Mouse (Mus musculus): ENCODE data around the gene Vmn1r63. TPM values are rescaled to one million over a fixed set of nuclear protein-coding genes. Genes with fewer than 3 reads are reported as not detected.
"Not testable (repeated sequence)": the region's sequence is repeated elsewhere in the genome, so short reads cannot be mapped to it uniquely, and the experiment has no call there.

The Vmn1r63 gene
- not detected in 2 replicates for polyA plus RNA-seq (2012; ENCODE audit: insufficient read depth, insufficient read length, low replicate concordance, missing spikeins)

DNA sequence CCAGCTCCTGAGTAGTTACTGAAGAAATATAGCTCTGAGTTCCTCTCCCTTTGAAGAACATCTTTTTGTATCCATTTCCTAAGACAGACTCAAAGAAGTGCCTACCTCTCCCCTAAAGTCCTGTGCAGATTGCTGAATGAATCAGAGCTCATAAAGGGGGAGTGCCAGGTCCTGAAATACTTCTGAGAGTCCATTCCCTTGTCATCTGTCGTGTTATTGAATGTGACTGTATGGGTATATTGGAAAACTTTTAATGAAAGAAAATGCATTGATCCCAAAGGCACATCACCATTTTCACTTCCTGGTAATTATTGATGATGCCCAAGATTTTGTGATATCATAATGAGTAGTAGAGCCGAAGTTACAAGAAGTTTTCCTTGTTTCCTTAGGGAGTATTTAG is at the start of gene Vmn1r63:
Vmn1r63 (minus strand) TSS at position 101 of the 400 bp plus-strand sequence.
- H3K4me1 ChIP-seq (ENCODE audit: control insufficient read depth, insufficient read depth, low read length); H3K27ac ChIP-seq (ENCODE audit: insufficient read depth, low read depth, low read length); H3K4me3 ChIP-seq (ENCODE audit: insufficient read depth, low read depth, low read length): not testable (repeated sequence)
- no CpG with 5 or more reads among the region's 2 CpGs for WGBS

Other genes starting within 250 kb of the Vmn1r63 start
- not detected in 2 replicates for gene Vmn1r61, start 192.2 kb downstream of the Vmn1r63 start, polyA plus RNA-seq (2012; ENCODE audit: insufficient read depth, insufficient read length, low replicate concordance, missing spikeins)
- gene Vmn1r62, start 131.8 kb downstream of the Vmn1r63 start, polyA plus RNA-seq (2012; ENCODE audit: insufficient read depth, insufficient read length, low replicate concordance, missing spikeins), result not detected in 2 replicates
- gene Vmn1r64, start 79.1 kb upstream of the Vmn1r63 start, polyA plus RNA-seq (2012; ENCODE audit: insufficient read depth, insufficient read length, low replicate concordance, missing spikeins), result not detected in 2 replicates
- not detected in 2 replicates for gene Vmn1r65, start 205.6 kb upstream of the Vmn1r63 start, polyA plus RNA-seq (2012; ENCODE audit: insufficient read depth, insufficient read length, low replicate concordance, missing spikeins)
- gene Nlrp4c, start 239.7 kb upstream of the Vmn1r63 start, polyA plus RNA-seq (2012; ENCODE audit: insufficient read depth, insufficient read length, low replicate concordance, missing spikeins), result not detected in 2 replicates

All from olfactory bulb, adult 2 months (tissue).